9 mouse cellular contexts compared by ENCODE assay signal in genomic region chr9:70142460-70142859, GRCm38 (mm10). TPM values are rescaled to one million over a fixed set of nuclear protein-coding genes. Genes with fewer than 3 reads are reported as not detected.
DNase-seq lines count a peak whose midpoint lies in the region; ATAC-seq and TF ChIP-seq lines count a peak whose summit lies in the region.
"Had no signal": no experiment of that assay in that cellular context is flagged by ENCODE, and none has a peak within 500 bp of the region (broad histone marks: within the 10 kb centered on the region; RNA-seq: fewer than 3 reads in every experiment).

Fam81a (minus strand) TSS chr9:70142560.

- DNase-seq in layer of hippocampus, adult 18-20 months (ENCODE audit: low spot score in 2 of 2): no peak
- no peak for DNase-seq in layer of hippocampus, adult 11-12 months (ENCODE audit: low spot score)
- no peak for DNase-seq in forebrain, embryonic 10.5 days (ENCODE audit: extremely low spot score, low spot score)
- no peak for DNase-seq in hindbrain, postnatal 0 days (ENCODE audit: low spot score)
- no peak for DNase-seq in midbrain, embryonic 11.5 days (ENCODE audit: low spot score, missing footprints)
- DNase-seq in ovary, postnatal 36 days (ENCODE audit: low spot score): no peak
- DNase-seq in urinary bladder, postnatal 36 days (ENCODE audit: low spot score in 2 of 2): no peak

- H3K9ac ChIP-seq in hindbrain, postnatal 0 days (replicated peaks; ENCODE audit: low read length): peak within 1 kb of the TSS; percentile 59
- peak within 1 kb of the TSS; percentile 64 for H3K9ac ChIP-seq in midbrain, embryonic 11.5 days (ENCODE audit: low read length)

- H3K9me3 ChIP-seq in forebrain, embryonic 10.5 days: no peaks in the 10 kb centered on the region
- H3K9me3 ChIP-seq in hindbrain, postnatal 0 days (ENCODE audit: low read length): no peaks in the 10 kb centered on the region
- no peaks in the 10 kb centered on the region for H3K9me3 ChIP-seq in midbrain, embryonic 11.5 days (ENCODE audit: control insufficient read depth, low read length)

- no peak for TF ChIP-seq CTCF in hindbrain, postnatal 0 days (IDR thresholded peaks at IDR 0.05; ENCODE audit: low read depth)

- peaks cover 48% of the 10 kb centered on the region for H3K27me3 ChIP-seq in forebrain, embryonic 10.5 days (ENCODE audit: poor library complexity, severe bottlenecking)
- no peaks in the 10 kb centered on the region for H3K27me3 ChIP-seq in hindbrain, postnatal 0 days (ENCODE audit: insufficient read depth, low read length)
- peaks cover 7% of the 10 kb centered on the region; the same call in 1 of the 2 replicates for H3K27me3 ChIP-seq in midbrain, embryonic 11.5 days (ENCODE audit: control insufficient read depth, insufficient read depth, low read length)

- H3K4me3 ChIP-seq in forebrain, embryonic 10.5 days: peak within 1 kb of the TSS; percentile 68
- peak within 1 kb of the TSS; percentile 59 for H3K4me3 ChIP-seq in hindbrain, postnatal 0 days (ENCODE audit: low read length)
- peak within 1 kb of the TSS; percentile 65 for H3K4me3 ChIP-seq in midbrain, embryonic 11.5 days (ENCODE audit: low read depth, low read length)

- no peaks in the 10 kb centered on the region for H3K36me3 ChIP-seq in forebrain, embryonic 10.5 days (replicated peaks)
- no peaks in the 10 kb centered on the region for H3K36me3 ChIP-seq in hindbrain, postnatal 0 days (ENCODE audit: insufficient read depth, low read length)
- no peaks in the 10 kb centered on the region for H3K36me3 ChIP-seq in midbrain, embryonic 11.5 days (ENCODE audit: control insufficient read depth, insufficient read depth, low read length)

- 75% methylated on average over 7 of the region's 7 CpGs for WGBS in forebrain, embryonic 10.5 days
- WGBS in hindbrain, postnatal 0 days: 62% methylated on average over 7 of the region's 7 CpGs
- WGBS in midbrain, embryonic 11.5 days: 73% methylated on average over 7 of the region's 7 CpGs

- no peak for ATAC-seq in hindbrain, postnatal 0 days
- no peak for ATAC-seq in midbrain, embryonic 11.5 days (ENCODE audit: low FRiP score)
- ATAC-seq in granulocyte monocyte progenitor cell, adult 5-6 weeks (replicated peaks; ENCODE audit: poor library complexity, severe bottlenecking): no peak

- H3K4me1 ChIP-seq in forebrain, embryonic 10.5 days: peaks cover 44% of the 10 kb centered on the region
- 0 out of 2 replicates have a peak, but pooled peaks cover 5% of the 10 kb centered on the region for H3K4me1 ChIP-seq in hindbrain, postnatal 0 days (ENCODE audit: insufficient read depth, low read length)
- H3K4me1 ChIP-seq in midbrain, embryonic 11.5 days (ENCODE audit: control insufficient read depth, insufficient read depth, low read length): peaks cover 12% of the 10 kb centered on the region

- H3K4me2 ChIP-seq in hindbrain, postnatal 0 days (ENCODE audit: low read depth, low read length): peak within 1 kb of the TSS; percentile 83
- peak within 1 kb of the TSS; percentile 93 for H3K4me2 ChIP-seq in midbrain, embryonic 11.5 days

- peak within 1 kb of the TSS; percentile 70 for H3K27ac ChIP-seq in forebrain, embryonic 10.5 days
- H3K27ac ChIP-seq in hindbrain, postnatal 0 days: peak within 1 kb of the TSS; percentile 73
- H3K27ac ChIP-seq in midbrain, embryonic 11.5 days (ENCODE audit: low read depth, low read length): no peak within 1 kb of the TSS

RNA-seq across cellular contexts. Expression of gene Fam81a, which starts in this region (rescaled TPM):
- total RNA-seq in layer of hippocampus, adult 18-20 months (2021): 100 to 1,000 TPM; 100 to 105 TPM
- 3.5 and 3.8 TPM in 2 replicates for polyA plus RNA-seq in forebrain, embryonic 10.5 days (2016; fragmentation: Nextera tagmentation; extraction: Ambion mirVana)
- total RNA-seq in hindbrain, postnatal 0 days (2014; rRNA removed): 9.9 and 14.4 TPM in 2 replicates
- polyA plus RNA-seq in hindbrain, postnatal 0 days (2015; fragmentation: Nextera tagmentation; extraction: Ambion mirVana): 16.3 and 17.7 TPM in 2 replicates
- 4.7 TPM in 2 replicates for polyA plus RNA-seq in midbrain, embryonic 11.5 days (2014; fragmentation: Nextera tagmentation; extraction: Ambion mirVana)
- not detected in 2 replicates for total RNA-seq in granulocyte monocyte progenitor cell, adult 5-6 weeks (2014; fragmentation: Nextera tagmentation)
- total RNA-seq in granulocyte monocyte progenitor cell, adult 5-6 weeks (2017): not detected in 2 replicates
- total RNA-seq: MEL had no signal

Comparison
In these comparisons a context has a peak if more than half of its experiments do, and no peak if none do; other contexts are left out.
1. RNA of gene Fam81a (total RNA-seq): 100 to 105 TPM in layer of hippocampus, adult 18-20 months and 9.9 to 14.4 TPM in hindbrain, postnatal 0 days; not detected in granulocyte monocyte progenitor cell, adult 5-6 weeks; every median in the first group is over 10 times any median in the second.
2. Peak in every context shown above with its lines, with median percentiles within 50 percentile points of each other: H3K4me3 ChIP-seq.